Mouse (Mus musculus): ENCODE data around the gene H2-M10.6. TPM values are rescaled to one million over a fixed set of nuclear protein-coding genes. Genes with fewer than 3 reads are reported as not detected.

The H2-M10.6 gene
- not detected in 2 replicates for polyA plus RNA-seq (2021; fragmentation: Nextera tagmentation)
- long read RNA-seq, experiment 1, result 0 reads
- long read RNA-seq, experiment 2, result 0 reads

DNA sequence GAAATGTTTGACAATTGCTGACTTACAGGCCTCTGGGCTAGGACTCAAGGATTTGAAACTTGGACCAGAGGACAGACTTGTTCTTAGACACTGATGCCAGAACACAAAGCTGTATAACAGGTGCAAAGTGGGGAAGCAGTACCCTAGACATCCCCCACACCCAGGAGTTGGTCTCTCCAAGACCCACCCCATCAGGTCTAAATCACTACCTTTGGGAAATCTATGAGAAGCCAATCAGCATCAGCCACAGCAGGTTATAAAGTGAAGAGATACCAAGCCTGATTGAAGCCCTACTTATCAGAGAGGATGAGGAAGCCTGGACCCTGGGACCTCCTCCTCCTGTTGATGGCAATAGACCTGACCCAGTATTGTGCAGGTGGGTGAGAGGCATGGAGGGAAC is at the start of gene H2-M10.6:
Gene H2-M10.6, plus strand, starts transcription at position 301 of the 400 bp plus-strand sequence.

DNA sequence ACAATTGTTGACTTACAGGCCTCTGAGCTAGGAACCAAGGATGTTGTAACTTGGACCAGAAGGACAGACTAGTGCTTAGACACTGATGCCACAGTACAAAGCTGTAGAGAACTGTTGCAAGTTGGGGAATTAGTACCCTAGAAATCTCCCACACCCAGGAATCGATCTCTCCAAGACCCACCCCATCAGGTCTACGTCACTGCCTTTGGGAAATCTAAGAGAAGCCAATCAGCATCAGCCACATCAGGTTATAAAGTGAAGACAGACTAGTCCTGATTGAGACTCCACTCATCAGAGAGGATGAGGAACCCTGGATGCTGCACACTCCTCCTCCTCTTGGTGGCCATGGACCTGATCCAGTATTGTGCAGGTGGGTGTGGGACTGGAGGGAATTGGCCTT is 39.4 kb upstream of the H2-M10.6 start, which contains the start of gene H2-M10.5:
Gene H2-M10.5, plus strand, starts transcription at position 301 of the 400 bp plus-strand sequence.

DNA sequence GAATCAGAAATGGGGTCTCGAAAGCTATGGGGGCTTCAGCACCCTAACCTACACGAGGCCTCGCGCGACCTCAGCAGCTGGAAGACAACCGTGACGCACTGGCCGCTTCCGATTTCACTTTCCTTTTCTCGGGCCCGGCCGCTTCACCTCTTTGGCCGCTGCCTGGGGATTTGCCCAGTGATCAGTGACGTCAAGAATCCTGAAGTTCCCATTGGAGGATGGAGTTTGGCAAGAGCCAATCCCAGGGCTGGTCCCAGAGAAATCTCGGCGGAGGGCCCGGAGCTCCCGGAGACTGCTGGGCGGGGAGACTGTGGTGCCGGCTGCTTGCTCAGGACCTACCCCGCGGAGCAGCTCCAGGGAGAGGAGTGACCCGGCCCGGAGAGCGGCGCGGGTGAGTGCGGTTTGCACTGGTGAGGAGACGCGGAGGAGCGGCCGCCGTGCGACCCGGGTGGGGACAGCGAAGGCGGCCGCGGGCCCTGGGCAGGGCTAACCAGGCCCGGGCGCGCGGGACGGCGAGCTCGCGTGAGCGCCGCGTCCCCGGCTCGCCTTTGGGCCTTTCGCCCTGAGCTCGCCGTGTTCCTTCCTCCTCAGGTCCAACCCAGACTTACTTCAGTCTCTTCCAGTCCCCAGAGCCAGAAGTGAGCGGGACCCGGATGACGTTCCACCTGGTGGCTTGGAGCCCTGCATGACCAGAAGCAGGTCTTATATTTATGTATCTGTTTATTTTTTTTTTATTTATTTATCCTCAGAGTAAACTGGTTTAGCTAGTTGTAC is 25.1 kb downstream of the H2-M10.6 start, which contains the start of gene Trim26:
Gene Trim26, plus strand, starts transcription at position 261 of the 774 bp plus-strand sequence.

Other genes starting within 250 kb of the H2-M10.6 start
- gene H2-M9, start 169.5 kb upstream of the H2-M10.6 start, polyA plus RNA-seq (2021; fragmentation: Nextera tagmentation), result not detected in 2 replicates
- gene H2-M1, start 140.0 kb upstream of the H2-M10.6 start, polyA plus RNA-seq (2021; fragmentation: Nextera tagmentation), result not detected in 2 replicates
- gene H2-M10.5, start 39.3 kb upstream of the H2-M10.6 start, polyA plus RNA-seq (2021; fragmentation: Nextera tagmentation), result not detected in 2 replicates
- gene Trim26, start 25.0 kb downstream of the H2-M10.6 start, polyA plus RNA-seq (2021; fragmentation: Nextera tagmentation), result 10.3 and 11.1 TPM in 2 replicates
- gene Trim15, start 55.0 kb downstream of the H2-M10.6 start, polyA plus RNA-seq (2021; fragmentation: Nextera tagmentation), result not detected in 2 replicates
- gene Trim10, start 57.4 kb downstream of the H2-M10.6 start, polyA plus RNA-seq (2021; fragmentation: Nextera tagmentation), result not detected in 2 replicates
- not detected in 2 replicates for gene Trim40, start 78.0 kb downstream of the H2-M10.6 start, polyA plus RNA-seq (2021; fragmentation: Nextera tagmentation)
- not detected in 2 replicates for gene Trim31, start 85.9 kb downstream of the H2-M10.6 start, polyA plus RNA-seq (2021; fragmentation: Nextera tagmentation)
- gene Rnf39, start 130.7 kb downstream of the H2-M10.6 start, polyA plus RNA-seq (2021; fragmentation: Nextera tagmentation), result 4.9 and 5.6 TPM in 2 replicates
- 207 and 224 TPM in 2 replicates for gene Ppp1r11, start 139.6 kb downstream of the H2-M10.6 start, polyA plus RNA-seq (2021; fragmentation: Nextera tagmentation)
- gene Znrd1, start 146.4 kb downstream of the H2-M10.6 start, polyA plus RNA-seq (2021; fragmentation: Nextera tagmentation), result 76.9 and 81.0 TPM in 2 replicates
- 6.8 and 7.5 TPM in 2 replicates for gene Znrd1as, start 146.4 kb downstream of the H2-M10.6 start, polyA plus RNA-seq (2021; fragmentation: Nextera tagmentation)
- not detected in 2 replicates for gene 2410137M14Rik, start 169.1 kb downstream of the H2-M10.6 start, polyA plus RNA-seq (2021; fragmentation: Nextera tagmentation)
- gene H2-M5, start 177.4 kb downstream of the H2-M10.6 start, polyA plus RNA-seq (2021; fragmentation: Nextera tagmentation), result 0.15 TPM in 1 of 2 replicates, not detected in the other
- gene Zfp57, start 189.0 kb downstream of the H2-M10.6 start, polyA plus RNA-seq (2021; fragmentation: Nextera tagmentation), result 0.85 and 1.7 TPM in 2 replicates
- 88.1 and 99.0 TPM in 2 replicates for gene Mog, start 211.2 kb downstream of the H2-M10.6 start, polyA plus RNA-seq (2021; fragmentation: Nextera tagmentation)
- 44.8 and 46.3 TPM in 2 replicates for gene Gabbr1, start 233.8 kb downstream of the H2-M10.6 start, polyA plus RNA-seq (2021; fragmentation: Nextera tagmentation)